In genomic region chr11:44401635-44402548, GRCm38 (mm10) we compare ENCODE assay signal across 9 mouse cellular contexts. TPM values are rescaled to one million over a fixed set of nuclear protein-coding genes. Genes with fewer than 3 reads are reported as not detected.
DNase-seq lines count a peak whose midpoint lies in the region; ATAC-seq and TF ChIP-seq lines count a peak whose summit lies in the region.
"Had no signal": no experiment of that assay in that cellular context is flagged by ENCODE, and none has a peak within 500 bp of the region (broad histone marks: within the 10 kb centered on the region; RNA-seq: fewer than 3 reads in every experiment).

No protein-coding gene starts in this region.

- 36% methylated on average over 5 of the region's 5 CpGs for WGBS in embryonic facial prominence, embryonic 14.5 days
- WGBS in embryonic facial prominence, embryonic 10.5 days, result 87% methylated on average over 5 of the region's 5 CpGs
- WGBS in midbrain, postnatal 0 days, result 54% methylated on average over 5 of the region's 5 CpGs

- ATAC-seq in embryonic facial prominence, embryonic 14.5 days (ENCODE audit: low read depth), result 0 out of 2 replicates have a peak, but pooled peaks have one; percentile 65
- ATAC-seq in midbrain, postnatal 0 days (ENCODE audit: low FRiP score), result peak; percentile 38; the same call in 1 of the 2 replicates
- ATAC-seq in monocyte, adult 5-6 weeks (replicated peaks; ENCODE audit: insufficient number of reproducible peaks, low FRiP score, low TSS enrichment, poor library complexity, severe bottlenecking), result no peak

- no peak overlapping the region for H3K4me2 ChIP-seq in embryonic facial prominence, embryonic 14.5 days (ENCODE audit: low read depth, low read length)
- no peak overlapping the region for H3K4me2 ChIP-seq in midbrain, postnatal 0 days (ENCODE audit: low read depth, low read length, poor library complexity, severe bottlenecking)

- no peak overlapping the region for H3K4me3 ChIP-seq in embryonic facial prominence, embryonic 14.5 days (ENCODE audit: low read depth, low read length)
- H3K4me3 ChIP-seq in embryonic facial prominence, embryonic 10.5 days, result no peak overlapping the region
- H3K4me3 ChIP-seq in midbrain, postnatal 0 days (ENCODE audit: low read depth, low read length), result no peak overlapping the region

- H3K27me3 ChIP-seq in embryonic facial prominence, embryonic 14.5 days (replicated peaks; ENCODE audit: control insufficient read depth, insufficient read depth, low read length), result no peaks in the 10 kb centered on the region
- H3K27me3 ChIP-seq in embryonic facial prominence, embryonic 10.5 days (replicated peaks; ENCODE audit: low read depth, poor library complexity, severe bottlenecking), result peaks cover 4% of the 10 kb centered on the region; the same call in 1 of the 2 replicates
- H3K27me3 ChIP-seq in midbrain, postnatal 0 days (ENCODE audit: insufficient read depth, low read length), result no peaks in the 10 kb centered on the region

- H3K9me3 ChIP-seq in embryonic facial prominence, embryonic 14.5 days (ENCODE audit: control insufficient read depth, low read length), result no peaks in the 10 kb centered on the region
- no peaks in the 10 kb centered on the region for H3K9me3 ChIP-seq in embryonic facial prominence, embryonic 10.5 days
- no peaks in the 10 kb centered on the region for H3K9me3 ChIP-seq in midbrain, postnatal 0 days (ENCODE audit: low read length)

- intact Hi-C loops in left cerebral cortex, postnatal 14 days (cut with DNase I), result no loop called here

- H3K27ac ChIP-seq in embryonic facial prominence, embryonic 14.5 days (replicated peaks; ENCODE audit: low read depth, low read length), result no peak overlapping the region
- no peak overlapping the region for H3K27ac ChIP-seq in embryonic facial prominence, embryonic 10.5 days (replicated peaks)
- H3K27ac ChIP-seq in midbrain, postnatal 0 days (ENCODE audit: low read depth, low read length), result no peak overlapping the region

- TF ChIP-seq CTCF in midbrain, postnatal 0 days (IDR thresholded peaks at IDR 0.05), result no peak

- H3K9ac ChIP-seq in embryonic facial prominence, embryonic 14.5 days (ENCODE audit: low read depth, low read length), result no peak overlapping the region
- no peak overlapping the region for H3K9ac ChIP-seq in midbrain, postnatal 0 days (replicated peaks; ENCODE audit: low read length, poor library complexity, severe bottlenecking)

- H3K36me3 ChIP-seq in embryonic facial prominence, embryonic 14.5 days (ENCODE audit: control insufficient read depth, insufficient read depth, low read length), result no peaks in the 10 kb centered on the region
- no peaks in the 10 kb centered on the region for H3K36me3 ChIP-seq in embryonic facial prominence, embryonic 10.5 days (replicated peaks)
- no peaks in the 10 kb centered on the region for H3K36me3 ChIP-seq in midbrain, postnatal 0 days (ENCODE audit: insufficient read depth, low read length)

- peak; percentile 77 for DNase-seq in embryonic facial prominence, embryonic 14.5 days (ENCODE audit: low spot score)
- no peak for DNase-seq in embryonic facial prominence, embryonic 10.5 days (ENCODE audit: low spot score)
- DNase-seq in left cerebral cortex, postnatal 14 days (ENCODE audit: low spot score in 2 of 2), result peak; percentile 15 to 64
- no peak for DNase-seq in left cerebral cortex, adult 18-20 months (ENCODE audit: low spot score in 2 of 2)
- peak; percentile 65 for DNase-seq in cerebellum, adult 9-11 months
- peak; percentile 95 for DNase-seq in midbrain, postnatal 0 days (ENCODE audit: low spot score)
- no peak for DNase-seq in yolk sac, embryonic 10.5 days (ENCODE audit: low spot score)

- no peaks in the 10 kb centered on the region; the same call in 1 of the 2 replicates for H3K4me1 ChIP-seq in embryonic facial prominence, embryonic 14.5 days (ENCODE audit: control insufficient read depth, insufficient read depth, low read length)
- H3K4me1 ChIP-seq in embryonic facial prominence, embryonic 10.5 days, result peaks cover 11% of the 10 kb centered on the region; the same call in 1 of the 2 replicates
- peaks cover 6% of the 10 kb centered on the region; the same call in 1 of the 2 replicates for H3K4me1 ChIP-seq in midbrain, postnatal 0 days (ENCODE audit: insufficient read depth, low read length)

RNA-seq across cellular contexts. Expression of gene Il12b, which starts 2.0 kb away (rescaled TPM):
- polyA plus RNA-seq in embryonic facial prominence, embryonic 14.5 days (2014; fragmentation: Nextera tagmentation; extraction: Ambion mirVana), result 0.21 TPM in 1 of 2 replicates, not detected in the other
- polyA plus RNA-seq in embryonic facial prominence, embryonic 10.5 days (2016; fragmentation: Nextera tagmentation; extraction: Ambion mirVana), result not detected in 2 replicates
- not detected for total RNA-seq in left cerebral cortex, postnatal 14 days (2021)
- total RNA-seq in left cerebral cortex, adult 18-20 months (2021), result not detected
- 0.57 TPM in 1 of 2 replicates, not detected in the other for total RNA-seq in midbrain, postnatal 0 days (2014; rRNA removed)
- polyA plus RNA-seq in midbrain, postnatal 0 days (2015; fragmentation: Nextera tagmentation; extraction: Ambion mirVana), result not detected in 2 replicates
- total RNA-seq in monocyte, adult 5-6 weeks (2017), result not detected in 3 replicates
- total RNA-seq: layer of hippocampus, postnatal 25 days had no signal

Comparison
In these comparisons a context has a peak if more than half of its experiments do, and no peak if none do; other contexts are left out.
1. DNase-seq: peak in embryonic facial prominence, embryonic 14.5 days (single experiment), left cerebral cortex, postnatal 14 days (2 of 2), cerebellum, adult 9-11 months (single experiment) and midbrain, postnatal 0 days (single experiment); none in embryonic facial prominence, embryonic 10.5 days (single experiment), left cerebral cortex, adult 18-20 months (0 of 2) and yolk sac, embryonic 10.5 days (single experiment).